Mouse (Mus musculus) granulocyte monocyte progenitor cell, adult 5-6 weeks (primary cell): ENCODE data around the gene Ift52. TPM values are rescaled to one million over a fixed set of nuclear protein-coding genes. Genes with fewer than 3 reads are reported as not detected.

Experiments
- ATAC-seq: replicated peaks from 2 replicates; pipeline ENCODE4 v1.8.0; 2016; ENCODE audit warnings: mild to moderate bottlenecking, moderate TSS enrichment, inconsistent platforms; ENCODE audit not compliant: poor library complexity, severe bottlenecking
- total RNA-seq, 2 experiments: library from RNA; stranded (forward) in 1 of 2; stranded (reverse) in 1 of 2; fragments of 200-712, 200-1000 nt in 1 of 2; fragments of >200 nt in 1 of 2; fragmentation: Nextera tagmentation in 1 of 2; gene quantifications; 2 replicates each; pipeline ENCODE4 v1.2.3; 2014 to 2017

Ift52 gene
- total RNA-seq, 2 experiments from 2014 or later: 19.9 to 39.4 TPM

- no peak for ATAC-seq
Measured at GRCm38 (mm10) chr2:163071590-163071989, 54.4 kb downstream of the Ift52 start.

- ATAC-seq: no peak
Measured at GRCm38 (mm10) chr2:163073023-163073757, 56.0 kb downstream of the Ift52 start.

GRCm38 (mm10) chr2:163074006-163074405 lies 56.9 kb downstream of the Ift52 start:
- no peak for ATAC-seq

- ATAC-seq: no peak
Measured at GRCm38 (mm10) chr2:163074808-163075207, 57.7 kb downstream of the Ift52 start.

GRCm38 (mm10) chr2:163075234-163075633 lies 58.1 kb downstream of the Ift52 start:
- ATAC-seq: no peak

- ATAC-seq: no peak
Measured at GRCm38 (mm10) chr2:163079041-163079440, 61.9 kb downstream of the Ift52 start.

- peak; percentile 65 for ATAC-seq
Measured at GRCm38 (mm10) chr2:163082591-163082990, 65.4 kb downstream of the Ift52 start.

- no peak for ATAC-seq
Measured at GRCm38 (mm10) chr2:163084519-163084918, 67.4 kb downstream of the Ift52 start.

GRCm38 (mm10) chr2:163085047-163085446 lies 67.9 kb downstream of the Ift52 start:
- no peak for ATAC-seq

GRCm38 (mm10) chr2:163086561-163086960 lies 69.4 kb downstream of the Ift52 start:
- ATAC-seq: peak; percentile 59

GRCm38 (mm10) chr2:163087728-163088127 lies 70.6 kb downstream of the Ift52 start, which contains the start of gene Gtsf1l:
Gtsf1l (minus strand) TSS chr2:163087855.
- 0 out of 2 replicates have a peak, but pooled peaks have one; percentile 18 for ATAC-seq

- peak; percentile 42; the same call in 1 of the 2 replicates for ATAC-seq
Measured at GRCm38 (mm10) chr2:163089475-163090123, 72.4 kb downstream of the Ift52 start.

GRCm38 (mm10) chr2:163094909-163095308 lies 77.8 kb downstream of the Ift52 start:
- no peak for ATAC-seq

Other genes with a start within 250 kb of the Ift52 start
- gene Srsf6, start 85.8 kb upstream of the Ift52 start, total RNA-seq (2014; fragmentation: Nextera tagmentation): 240 and 262 TPM in 2 replicates
- gene Srsf6, start 85.8 kb upstream of the Ift52 start, total RNA-seq (2017): 224 and 259 TPM in 2 replicates
- not detected in 2 replicates for gene L3mbtl1, start 73.9 kb upstream of the Ift52 start, total RNA-seq (2014; fragmentation: Nextera tagmentation)
- gene L3mbtl1, start 73.9 kb upstream of the Ift52 start, total RNA-seq (2017): not detected in 2 replicates
- gene Sgk2, start 30.0 kb upstream of the Ift52 start, total RNA-seq (2014; fragmentation: Nextera tagmentation): not detected in 2 replicates
- not detected in 2 replicates for gene Sgk2, start 30.0 kb upstream of the Ift52 start, total RNA-seq (2017)
- 60.2 and 71.5 TPM in 2 replicates for gene Mybl2, start 37.3 kb downstream of the Ift52 start, total RNA-seq (2014; fragmentation: Nextera tagmentation)
- gene Mybl2, start 37.3 kb downstream of the Ift52 start, total RNA-seq (2017): 40.6 and 42.4 TPM in 2 replicates
- not detected in 2 replicates for gene Gtsf1l, start 70.5 kb downstream of the Ift52 start, total RNA-seq (2014; fragmentation: Nextera tagmentation)
- gene Gtsf1l, start 70.5 kb downstream of the Ift52 start, total RNA-seq (2017): not detected in 2 replicates
- gene Tox2, start 185.8 kb downstream of the Ift52 start, total RNA-seq (2014; fragmentation: Nextera tagmentation): not detected in 2 replicates
- gene Tox2, start 185.8 kb downstream of the Ift52 start, total RNA-seq (2017): not detected in 2 replicates